Mouse (Mus musculus): ENCODE data around the gene Dhdh. TPM values are rescaled to one million over a fixed set of nuclear protein-coding genes. Genes with fewer than 3 reads are reported as not detected.
A peak's percentile ranks its signal among the peaks of the same experiment; 100 is the strongest.

Gene Dhdh
- polyA plus RNA-seq, 1 experiment from 2014 or later = 4.6 TPM

- H3K4me1 ChIP-seq (replicated peaks) = peaks cover 43% of the 10 kb centered on the region
- peak overlapping the region; percentile 85 for H3K4me3 ChIP-seq
- peak overlapping the region; percentile 77 for H3K4me2 ChIP-seq
- H3K9ac ChIP-seq = peak overlapping the region; percentile 64
- WGBS = 3% methylated on average over 16 of the region's 16 CpGs
- 0 out of 2 replicates have a peak, but pooled peaks have one; percentile 19 for ATAC-seq (ENCODE audit: low FRiP score, low read depth)
- peaks cover 4% of the 10 kb centered on the region; the same call in 1 of the 2 replicates for H3K36me3 ChIP-seq
- no peaks in the 10 kb centered on the region for H3K9me3 ChIP-seq
- peak overlapping the region; percentile 72 for H3K27ac ChIP-seq (replicated peaks)
- H3K27me3 ChIP-seq = no peaks in the 10 kb centered on the region
Measured at GRCm38 (mm10) chr7:45435038-45435437, 53.6 kb downstream of the Dhdh start.

GRCm38 (mm10) chr7:45434203-45435015, 54.2 kb downstream of the Dhdh start, which contains the start of gene Gys1:
Gys1 (plus strand) TSS chr7:45434844.
- H3K36me3 ChIP-seq = no peaks in the 10 kb centered on the region; the same call in 1 of the 2 replicates
- no peaks in the 10 kb centered on the region for H3K9me3 ChIP-seq
- WGBS = under 1% methylated on average over 45 of the region's 45 CpGs
- H3K27ac ChIP-seq (replicated peaks) = peak within 1 kb of the TSS; percentile 90
- no peaks in the 10 kb centered on the region for H3K27me3 ChIP-seq
- peaks cover 43% of the 10 kb centered on the region for H3K4me1 ChIP-seq (replicated peaks)
- H3K4me2 ChIP-seq = peak within 1 kb of the TSS; percentile 77
- peak; percentile 97 for ATAC-seq (ENCODE audit: low FRiP score, low read depth)
- H3K9ac ChIP-seq = peak within 1 kb of the TSS; percentile 82
- H3K4me3 ChIP-seq = peak within 1 kb of the TSS; percentile 85

GRCm38 (mm10) chr7:45433835-45434202, 54.8 kb downstream of the Dhdh start:
- Histone ChIP-seq H3K9ac (peak overlapping the region; percentile 82), H3K27me3 (no peaks in the 10 kb centered on the region), H3K9me3 (no peaks in the 10 kb centered on the region), H3K4me1 (replicated peaks) (peaks cover 43% of the 10 kb centered on the region), H3K27ac (replicated peaks) (peak overlapping the region; percentile 90), H3K36me3 (peaks cover 6% of the 10 kb centered on the region), H3K4me3 (peak overlapping the region; percentile 85), H3K4me2 (peak overlapping the region; percentile 77)
- 1% methylated on average over 7 of the region's 7 CpGs for WGBS
- ATAC-seq (ENCODE audit: low FRiP score, low read depth) = no peak

- Histone ChIP-seq H3K36me3 (peaks cover 62% of the 10 kb centered on the region), H3K4me1 (replicated peaks) (no peaks in the 10 kb centered on the region), H3K4me3 (no peak overlapping the region), H3K4me2 (no peak overlapping the region), H3K9ac (no peak overlapping the region), H3K27ac (replicated peaks) (no peak overlapping the region), H3K9me3 (no peaks in the 10 kb centered on the region), H3K27me3 (peaks cover under 1% of the 10 kb centered on the region; the same call in 1 of the 2 replicates)
- 93% methylated on average over 8 of the region's 8 CpGs for WGBS
- no peak for ATAC-seq (ENCODE audit: low FRiP score, low read depth)
Measured at GRCm38 (mm10) chr7:45426556-45426955, 62.0 kb downstream of the Dhdh start.

- H3K4me3 ChIP-seq = no peak overlapping the region
- peaks cover 54% of the 10 kb centered on the region for H3K27me3 ChIP-seq
- H3K27ac ChIP-seq (replicated peaks) = no peak overlapping the region
- no peak overlapping the region for H3K9ac ChIP-seq
- H3K4me2 ChIP-seq = no peak overlapping the region
- H3K36me3 ChIP-seq = peaks cover 42% of the 10 kb centered on the region
- WGBS = 88% methylated on average over 14 of the region's 14 CpGs
- no peak for ATAC-seq (ENCODE audit: low FRiP score, low read depth)
- H3K9me3 ChIP-seq = no peaks in the 10 kb centered on the region
- no peaks in the 10 kb centered on the region for H3K4me1 ChIP-seq (replicated peaks)
Measured at GRCm38 (mm10) chr7:45421194-45421593, 67.4 kb downstream of the Dhdh start.

Small RNA genes lying within 50 kb of the gene (microRNA-seq; reads per million reads assigned to microRNA genes)
- not detected for gene Gm22133

Other genes starting within 250 kb of the Dhdh start
- 1.4 and 1.7 TPM in 2 replicates for gene Cd37, start 249.7 kb downstream of the Dhdh start, polyA plus RNA-seq (2015; fragmentation: Nextera tagmentation; extraction: Ambion mirVana)
- 0.62 and 1.3 TPM in 2 replicates for gene Slc6a16, start 247.7 kb downstream of the Dhdh start, polyA plus RNA-seq (2015; fragmentation: Nextera tagmentation; extraction: Ambion mirVana)
- 0.16 TPM in 1 of 2 replicates, not detected in the other for gene Slc6a21, start 211.3 kb downstream of the Dhdh start, polyA plus RNA-seq (2015; fragmentation: Nextera tagmentation; extraction: Ambion mirVana)
- 11.3 TPM in 2 replicates for gene Trpm4, start 155.0 kb downstream of the Dhdh start, polyA plus RNA-seq (2015; fragmentation: Nextera tagmentation; extraction: Ambion mirVana)
- gene Hrc, start 153.5 kb downstream of the Dhdh start, polyA plus RNA-seq (2015; fragmentation: Nextera tagmentation; extraction: Ambion mirVana) = 0.65 and 0.68 TPM in 2 replicates
- gene Ppfia3, start 121.8 kb downstream of the Dhdh start, polyA plus RNA-seq (2015; fragmentation: Nextera tagmentation; extraction: Ambion mirVana) = 29.9 and 32.1 TPM in 2 replicates
- gene Lin7b, start 118.2 kb downstream of the Dhdh start, polyA plus RNA-seq (2015; fragmentation: Nextera tagmentation; extraction: Ambion mirVana) = 33.7 and 38.7 TPM in 2 replicates
- gene Snrnp70, start 93.1 kb downstream of the Dhdh start, polyA plus RNA-seq (2015; fragmentation: Nextera tagmentation; extraction: Ambion mirVana) = 179 and 183 TPM in 2 replicates
- gene Kcna7, start 83.2 kb downstream of the Dhdh start, polyA plus RNA-seq (2015; fragmentation: Nextera tagmentation; extraction: Ambion mirVana) = not detected in 2 replicates
- gene Ntf5, start 75.1 kb downstream of the Dhdh start, polyA plus RNA-seq (2015; fragmentation: Nextera tagmentation; extraction: Ambion mirVana) = 0.17 TPM in 1 of 2 replicates, not detected in the other
- 0.92 and 2.0 TPM in 2 replicates for gene Lhb, start 68.0 kb downstream of the Dhdh start, polyA plus RNA-seq (2015; fragmentation: Nextera tagmentation; extraction: Ambion mirVana)
- 23.4 and 25.1 TPM in 2 replicates for gene Gys1, start 54.0 kb downstream of the Dhdh start, polyA plus RNA-seq (2015; fragmentation: Nextera tagmentation; extraction: Ambion mirVana)
- 108 and 110 TPM in 2 replicates for gene Ruvbl2, start 50.7 kb downstream of the Dhdh start, polyA plus RNA-seq (2015; fragmentation: Nextera tagmentation; extraction: Ambion mirVana)
- gene Ftl1, start 28.9 kb downstream of the Dhdh start, polyA plus RNA-seq (2015; fragmentation: Nextera tagmentation; extraction: Ambion mirVana) = 5,657 and 5,762 TPM in 2 replicates
- 245 and 250 TPM in 2 replicates for gene Bax, start 21.9 kb downstream of the Dhdh start, polyA plus RNA-seq (2015; fragmentation: Nextera tagmentation; extraction: Ambion mirVana)
- 0.13 and 0.30 TPM in 2 replicates for gene Tulp2, start 6.9 kb downstream of the Dhdh start, polyA plus RNA-seq (2015; fragmentation: Nextera tagmentation; extraction: Ambion mirVana)
- gene Gm45808, start 2.0 kb downstream of the Dhdh start, polyA plus RNA-seq (2015; fragmentation: Nextera tagmentation; extraction: Ambion mirVana) = not detected in 2 replicates
- gene Nucb1, start 21.6 kb upstream of the Dhdh start, polyA plus RNA-seq (2015; fragmentation: Nextera tagmentation; extraction: Ambion mirVana) = 137 TPM in 2 replicates
- gene Ppp1r15a, start 37.5 kb upstream of the Dhdh start, polyA plus RNA-seq (2015; fragmentation: Nextera tagmentation; extraction: Ambion mirVana) = 13.8 and 14.4 TPM in 2 replicates
- 2.5 and 3.3 TPM in 2 replicates for gene Plekha4, start 37.5 kb upstream of the Dhdh start, polyA plus RNA-seq (2015; fragmentation: Nextera tagmentation; extraction: Ambion mirVana)
- 0.18 and 0.26 TPM in 2 replicates for gene Hsd17b14, start 66.1 kb upstream of the Dhdh start, polyA plus RNA-seq (2015; fragmentation: Nextera tagmentation; extraction: Ambion mirVana)
- 22.2 and 22.7 TPM in 2 replicates for gene Bcat2, start 81.3 kb upstream of the Dhdh start, polyA plus RNA-seq (2015; fragmentation: Nextera tagmentation; extraction: Ambion mirVana)
- gene Fgf21, start 126.7 kb upstream of the Dhdh start, polyA plus RNA-seq (2015; fragmentation: Nextera tagmentation; extraction: Ambion mirVana) = not detected in 2 replicates
- not detected in 2 replicates for gene Fut1, start 128.5 kb upstream of the Dhdh start, polyA plus RNA-seq (2015; fragmentation: Nextera tagmentation; extraction: Ambion mirVana)
- gene Izumo1, start 133.0 kb upstream of the Dhdh start, polyA plus RNA-seq (2015; fragmentation: Nextera tagmentation; extraction: Ambion mirVana) = 0.08 and 0.09 TPM in 2 replicates
- 20.2 and 24.3 TPM in 2 replicates for gene Rasip1, start 138.7 kb upstream of the Dhdh start, polyA plus RNA-seq (2015; fragmentation: Nextera tagmentation; extraction: Ambion mirVana)
- 4.0 and 5.2 TPM in 2 replicates for gene Mamstr, start 151.2 kb upstream of the Dhdh start, polyA plus RNA-seq (2015; fragmentation: Nextera tagmentation; extraction: Ambion mirVana)
- gene Fut2, start 177.6 kb upstream of the Dhdh start, polyA plus RNA-seq (2015; fragmentation: Nextera tagmentation; extraction: Ambion mirVana) = 0.05 and 0.32 TPM in 2 replicates
- 1.4 and 1.6 TPM in 2 replicates for gene Ntn5, start 195.2 kb upstream of the Dhdh start, polyA plus RNA-seq (2015; fragmentation: Nextera tagmentation; extraction: Ambion mirVana)
- gene Sec1, start 205.6 kb upstream of the Dhdh start, polyA plus RNA-seq (2015; fragmentation: Nextera tagmentation; extraction: Ambion mirVana) = 0.35 and 0.89 TPM in 2 replicates
- 58.6 and 67.3 TPM in 2 replicates for gene Car11, start 211.0 kb upstream of the Dhdh start, polyA plus RNA-seq (2015; fragmentation: Nextera tagmentation; extraction: Ambion mirVana)
- gene Dbp, start 216.3 kb upstream of the Dhdh start, polyA plus RNA-seq (2015; fragmentation: Nextera tagmentation; extraction: Ambion mirVana) = 2.9 and 4.1 TPM in 2 replicates
- 528 and 575 TPM in 2 replicates for gene Rpl18, start 226.7 kb upstream of the Dhdh start, polyA plus RNA-seq (2015; fragmentation: Nextera tagmentation; extraction: Ambion mirVana)
- 24.4 and 26.9 TPM in 2 replicates for gene Sphk2, start 229.2 kb upstream of the Dhdh start, polyA plus RNA-seq (2015; fragmentation: Nextera tagmentation; extraction: Ambion mirVana)
- 0.38 and 0.57 TPM in 2 replicates for gene Fam83e, start 232.4 kb upstream of the Dhdh start, polyA plus RNA-seq (2015; fragmentation: Nextera tagmentation; extraction: Ambion mirVana)
- gene Spaca4, start 237.0 kb upstream of the Dhdh start, polyA plus RNA-seq (2015; fragmentation: Nextera tagmentation; extraction: Ambion mirVana) = not detected in 2 replicates

All from hindbrain, embryonic 15.5 days (tissue).